Mouse (Mus musculus) embryonic facial prominence, embryonic 15.5 days (tissue): ENCODE data around the gene Mstn. TPM values are rescaled to one million over a fixed set of nuclear protein-coding genes. Genes with fewer than 3 reads are reported as not detected.

Source experiments
- ATAC-seq: fragments of 200-750 bp; cut with Nextera tagmentation; 2 replicates; pipeline ENCODE4 v1.8.0; 2017; ENCODE audit warnings: low read depth, moderate TSS enrichment; ENCODE audit not compliant: insufficient number of reproducible peaks, low FRiP score, low TSS enrichment
- H3K27ac ChIP-seq: fragments of 300-500 bp; sonication (generic); replicated peaks from 2 replicates; pipeline ENCODE4 v1.5.1; 2015; ENCODE audit warnings: mild to moderate bottlenecking, inconsistent platforms
- H3K27me3 ChIP-seq: fragments of 300-500 bp; sonication (generic); 2 replicates; pipeline ENCODE4 v1.6.1; 2015; ENCODE audit warnings: inconsistent platforms
- H3K36me3 ChIP-seq: fragments of 300-500 bp; sonication (generic); 2 replicates; pipeline ENCODE4 v1.6.1; 2015; ENCODE audit warnings: mild to moderate bottlenecking, inconsistent platforms
- H3K4me1 ChIP-seq: fragments of 300-500 bp; sonication (generic); 2 replicates; pipeline ENCODE4 v1.6.1; 2015; ENCODE audit warnings: inconsistent platforms
- H3K4me2 ChIP-seq: fragments of 300-500 bp; sonication (generic); replicated peaks from 2 replicates; pipeline ENCODE4 v1.6.1; 2015; ENCODE audit warnings: mild to moderate bottlenecking, inconsistent platforms
- H3K4me3 ChIP-seq: fragments of 300-500 bp; sonication (generic); replicated peaks from 2 replicates; pipeline ENCODE4 v1.5.1; 2015; ENCODE audit warnings: mild to moderate bottlenecking, inconsistent platforms
- H3K9ac ChIP-seq: fragments of 300-500 bp; sonication (generic); 2 replicates; pipeline ENCODE4 v1.6.1; 2015; ENCODE audit warnings: inconsistent platforms
- H3K9me3 ChIP-seq: fragments of 300-500 bp; sonication (generic); replicated peaks from 2 replicates; pipeline ENCODE4 v1.6.1; 2016; ENCODE audit warnings: inconsistent platforms
- WGBS: fragments of 180-500 bp; shearing (Covaris S2); methylation state at CpG from one replicate; pipeline ENCODE4 v1.1.7; 2015; 5-methylcytosine and 5-hydroxymethylcytosine counted together
- polyA plus RNA-seq: library from polyadenylated mRNA; unstranded; fragments of >200 nt; fragmentation: Nextera tagmentation; extraction: Ambion mirVana; gene quantifications from 2 replicates; pipeline ENCODE4 v1.2.1, GENCODE M21; 2015

The Mstn gene
- 7.3 and 12.7 TPM in 2 replicates for polyA plus RNA-seq

DNA sequence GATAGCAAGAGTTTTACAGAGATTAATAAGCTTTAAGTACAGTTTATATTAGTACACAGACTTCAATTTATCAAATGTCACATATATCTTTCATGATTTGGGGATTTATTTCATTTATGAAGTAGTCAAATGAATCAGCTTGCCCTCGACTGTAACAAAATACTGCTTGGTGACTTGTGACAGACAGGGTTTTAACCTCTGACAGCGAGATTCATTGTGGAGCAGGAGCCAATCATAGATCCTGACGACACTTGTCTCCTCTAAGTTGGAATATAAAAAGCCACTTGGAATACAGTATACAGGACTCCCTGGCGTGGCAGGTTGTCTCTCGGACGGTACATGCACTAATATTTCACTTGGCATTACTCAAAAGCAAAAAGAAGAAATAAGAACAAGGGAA lies at the start of gene Mstn:
Mstn (plus strand) TSS at position 301 of the 400 bp plus-strand sequence.
- Histone ChIP-seq H3K9ac (no peak within 1 kb of the TSS), H3K36me3 (no peaks in the 10 kb centered on the region), H3K4me1 (no peaks in the 10 kb centered on the region; the same call in 1 of the 2 replicates), H3K4me2 (0 out of 2 replicates have a peak within 1 kb of the TSS, but pooled peaks have one; percentile 19), H3K27me3 (no peaks in the 10 kb centered on the region), H3K27ac (no peak within 1 kb of the TSS), H3K4me3 (peak within 1 kb of the TSS; percentile 20), H3K9me3 (no peaks in the 10 kb centered on the region)
- ATAC-seq = no peak
- WGBS = 40% methylated on average over 6 of the region's 6 CpGs

DNA sequence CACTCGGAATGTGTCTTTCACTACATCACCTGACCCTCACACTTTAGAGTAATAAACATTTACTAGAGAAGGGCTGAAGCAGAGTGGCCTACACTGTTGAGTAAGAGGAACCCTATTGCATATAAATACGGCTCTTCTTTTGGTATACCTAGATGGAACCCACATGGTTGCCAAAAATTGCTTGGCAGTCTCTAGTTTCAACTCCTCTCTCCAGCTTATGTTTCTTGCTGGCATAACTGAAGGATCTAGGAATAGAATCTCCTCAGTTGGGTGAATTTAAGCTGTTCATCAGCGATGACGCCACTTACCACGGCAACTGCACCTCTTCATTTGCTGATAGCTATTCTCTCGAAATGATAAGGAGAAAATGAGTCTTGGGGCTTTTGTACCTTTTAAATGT lies 46.7 kb upstream of the Mstn start:
- no peak overlapping the region for H3K27ac ChIP-seq
- no peak overlapping the region for H3K4me3 ChIP-seq
- H3K36me3 ChIP-seq = no peaks in the 10 kb centered on the region
- H3K9me3 ChIP-seq = no peaks in the 10 kb centered on the region
- WGBS = 82% methylated on average over 6 of the region's 6 CpGs
- no peak overlapping the region for H3K9ac ChIP-seq
- H3K4me2 ChIP-seq = no peak overlapping the region
- no peaks in the 10 kb centered on the region for H3K27me3 ChIP-seq
- ATAC-seq = no peak
- no peaks in the 10 kb centered on the region for H3K4me1 ChIP-seq

DNA sequence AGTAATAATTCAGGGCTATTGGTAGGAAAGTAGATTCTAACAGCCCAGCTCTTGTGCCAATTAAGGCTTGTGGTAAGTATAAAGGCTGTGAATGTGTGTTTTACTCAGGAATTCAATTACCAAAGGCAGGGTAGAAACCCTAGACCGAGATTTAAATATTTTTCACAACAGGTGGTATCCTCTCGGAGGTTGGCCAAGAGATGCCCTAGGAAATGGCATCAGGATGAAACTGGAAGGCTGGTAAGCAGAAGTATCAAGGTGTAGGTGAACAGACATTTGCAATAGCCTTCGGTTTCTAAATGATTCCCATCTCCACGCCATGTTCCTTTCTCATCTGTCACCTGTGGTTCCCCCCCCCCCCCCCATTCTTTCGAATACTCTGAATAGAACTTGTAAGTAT lies 45.8 kb upstream of the Mstn start:
- no peak overlapping the region for H3K9ac ChIP-seq
- WGBS = 72% methylated on average over 5 of the region's 5 CpGs
- no peak for ATAC-seq

DNA sequence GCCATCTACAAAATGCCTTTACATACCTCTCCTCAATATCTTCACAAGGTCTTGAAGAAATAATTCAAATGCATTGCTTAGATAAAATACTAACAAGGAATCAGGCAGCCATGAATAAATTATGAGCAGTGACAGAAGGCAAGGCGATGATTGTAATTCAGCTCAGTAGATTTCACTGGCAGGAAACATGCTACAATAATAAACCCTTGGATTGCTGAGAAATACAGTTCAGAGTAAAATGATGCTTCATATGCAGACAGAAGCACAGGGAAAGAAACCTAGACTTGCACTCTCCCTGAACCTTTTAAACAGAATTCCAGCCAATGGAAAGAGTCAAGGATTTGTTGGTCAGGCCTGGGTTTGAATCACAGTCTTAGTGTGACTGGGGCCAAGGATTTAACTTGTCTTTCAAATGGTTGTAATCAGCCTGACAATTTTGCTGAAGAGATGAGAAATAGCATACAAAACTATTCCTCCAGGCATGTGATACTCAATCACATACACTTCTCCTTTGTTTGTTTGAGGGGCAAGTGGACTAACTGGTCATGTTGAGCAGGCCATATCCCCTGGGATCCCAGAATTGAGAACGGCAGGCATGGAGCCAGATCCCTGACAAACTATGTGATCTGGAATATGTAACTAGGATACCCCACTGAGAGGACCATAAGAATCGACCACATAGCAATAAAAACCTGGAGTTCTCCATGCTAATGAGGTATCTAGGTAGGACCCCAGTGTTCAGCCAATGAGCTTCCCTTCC lies 42.5 kb upstream of the Mstn start:
- H3K9ac ChIP-seq = no peak overlapping the region
- H3K4me1 ChIP-seq = no peaks in the 10 kb centered on the region
- no peak overlapping the region for H3K4me3 ChIP-seq
- H3K27ac ChIP-seq = no peak overlapping the region
- no peaks in the 10 kb centered on the region for H3K27me3 ChIP-seq
- no peaks in the 10 kb centered on the region for H3K36me3 ChIP-seq
- H3K4me2 ChIP-seq = no peak overlapping the region
- ATAC-seq = no peak
- 63% methylated on average over 3 of the region's 3 CpGs for WGBS
- H3K9me3 ChIP-seq = no peaks in the 10 kb centered on the region

More for the DNA sequence above, 45.8 kb upstream of the Mstn start:
- Histone ChIP-seq H3K4me2 (no peak overlapping the region), H3K27ac (no peak overlapping the region), H3K4me1 (no peaks in the 10 kb centered on the region), H3K4me3 (no peak overlapping the region), H3K9me3 (no peaks in the 10 kb centered on the region), H3K27me3 (no peaks in the 10 kb centered on the region), H3K36me3 (no peaks in the 10 kb centered on the region)

DNA sequence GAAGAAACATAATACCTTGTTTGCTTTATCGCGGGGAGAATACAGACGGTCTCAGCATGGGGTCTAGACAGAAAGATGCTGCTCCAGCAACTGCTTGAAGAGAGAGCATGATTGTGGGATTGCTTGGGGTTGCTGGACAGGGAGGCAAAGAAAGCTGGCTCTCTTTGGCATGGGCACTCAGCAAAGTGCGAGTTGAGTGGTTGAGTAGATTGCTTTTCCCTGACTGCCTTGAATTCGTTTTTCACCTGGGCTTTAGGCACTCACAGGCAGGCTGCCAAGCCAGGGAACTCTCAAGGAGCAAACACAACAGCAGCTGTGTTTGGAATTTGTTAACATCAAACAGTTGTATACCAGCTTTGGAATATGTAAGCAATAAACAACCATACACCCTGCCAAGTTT lies 41.4 kb upstream of the Mstn start, which contains the start of gene 1700019D03Rik:
1700019D03Rik (minus strand) TSS at position 101 of the 400 bp plus-strand sequence.
- Histone ChIP-seq H3K4me2 (no peak within 1 kb of the TSS), H3K36me3 (no peaks in the 10 kb centered on the region), H3K9ac (no peak within 1 kb of the TSS), H3K27me3 (no peaks in the 10 kb centered on the region), H3K4me1 (no peaks in the 10 kb centered on the region), H3K9me3 (no peaks in the 10 kb centered on the region), H3K4me3 (no peak within 1 kb of the TSS), H3K27ac (no peak within 1 kb of the TSS)
- 44% methylated on average over 5 of the region's 5 CpGs for WGBS
- no peak for ATAC-seq

DNA sequence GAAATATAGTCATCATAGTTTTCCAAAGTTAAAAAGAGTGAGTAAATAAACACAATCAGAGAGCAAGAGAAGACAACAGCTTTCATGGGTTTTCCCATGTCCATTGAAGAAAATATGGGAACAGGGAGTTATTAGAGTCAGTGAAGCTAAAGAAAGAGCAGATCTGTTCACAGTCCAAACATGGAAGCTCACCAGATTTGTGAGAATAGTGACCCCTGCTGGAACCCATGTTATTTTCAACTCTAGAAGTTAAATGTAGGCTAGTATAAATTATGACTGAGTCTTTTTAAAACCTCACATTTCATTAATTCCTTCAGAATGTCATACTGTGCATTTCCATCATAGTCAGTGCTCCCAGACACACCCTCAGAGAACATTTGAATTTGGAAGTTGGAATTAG lies 28.9 kb upstream of the Mstn start:
- Histone ChIP-seq H3K4me2 (no peak overlapping the region), H3K36me3 (no peaks in the 10 kb centered on the region), H3K9me3 (no peaks in the 10 kb centered on the region), H3K9ac (no peak overlapping the region), H3K4me3 (no peak overlapping the region), H3K27ac (no peak overlapping the region), H3K4me1 (no peaks in the 10 kb centered on the region), H3K27me3 (no peaks in the 10 kb centered on the region)
- ATAC-seq = no peak

DNA sequence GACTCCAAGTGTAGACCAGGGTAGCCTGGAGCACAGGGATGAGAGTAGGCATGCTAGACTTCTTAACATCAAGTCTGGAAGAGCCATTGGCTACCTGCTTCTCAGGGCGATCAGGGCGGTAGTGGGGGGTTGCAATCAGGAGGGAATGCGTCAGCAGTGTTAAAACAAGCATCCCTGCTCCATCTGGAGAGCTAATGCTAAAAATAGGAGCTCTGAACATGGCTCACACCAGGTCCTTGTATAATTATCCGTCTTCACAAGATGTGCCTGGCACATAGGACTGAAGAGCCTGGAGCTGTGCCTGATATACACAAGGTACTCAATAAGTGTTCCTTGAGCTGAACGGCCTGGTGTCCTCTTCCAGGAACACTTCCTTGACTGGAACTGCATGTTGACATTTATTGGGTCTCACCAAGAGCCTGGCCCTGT lies 24.0 kb upstream of the Mstn start:
- no peak overlapping the region for H3K9ac ChIP-seq
- H3K27me3 ChIP-seq = no peaks in the 10 kb centered on the region
- H3K9me3 ChIP-seq = no peaks in the 10 kb centered on the region
- no peak for ATAC-seq
- H3K4me1 ChIP-seq = no peaks in the 10 kb centered on the region
- H3K4me2 ChIP-seq = no peak overlapping the region
- WGBS = 81% methylated on average over 5 of the region's 5 CpGs
- H3K27ac ChIP-seq = no peak overlapping the region
- no peaks in the 10 kb centered on the region for H3K36me3 ChIP-seq
- no peak overlapping the region for H3K4me3 ChIP-seq

DNA sequence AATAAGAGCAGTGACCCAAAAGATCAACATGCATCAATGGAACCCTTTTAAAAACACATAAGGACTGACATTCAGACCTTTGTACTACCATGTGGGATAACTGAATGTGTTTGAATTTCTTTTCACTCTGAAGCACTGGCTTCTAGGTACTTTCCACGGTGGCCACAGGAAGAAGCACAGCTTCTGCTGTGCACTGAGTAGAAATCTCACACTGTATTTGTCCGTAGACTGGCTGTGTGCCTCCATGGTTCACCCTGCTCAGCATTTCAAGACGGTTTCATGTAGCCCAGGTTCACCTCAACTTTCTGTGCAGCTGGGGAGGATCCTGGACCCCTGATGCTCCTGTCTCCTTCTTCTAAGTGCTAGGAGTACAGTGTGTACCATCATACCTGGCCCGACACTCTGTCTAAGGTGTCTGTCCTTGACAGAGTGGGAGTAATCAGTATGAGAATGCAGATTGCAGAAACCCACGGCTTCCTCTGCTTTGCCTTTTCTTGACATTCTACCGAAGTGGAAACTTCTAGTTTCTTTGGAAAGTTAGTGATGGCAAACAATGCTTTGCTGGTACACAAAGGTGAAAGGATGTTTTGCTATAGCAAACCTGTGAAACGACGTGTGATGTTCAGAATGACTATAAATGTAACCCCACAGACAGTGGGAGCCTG lies 11.5 kb upstream of the Mstn start:
- no peak overlapping the region for H3K4me3 ChIP-seq
- H3K27ac ChIP-seq = no peak overlapping the region
- H3K4me1 ChIP-seq = no peaks in the 10 kb centered on the region
- 82% methylated on average over 8 of the region's 8 CpGs for WGBS
- no peak overlapping the region for H3K4me2 ChIP-seq
- ATAC-seq = no peak
- H3K9ac ChIP-seq = no peak overlapping the region
- H3K27me3 ChIP-seq = no peaks in the 10 kb centered on the region
- no peaks in the 10 kb centered on the region for H3K36me3 ChIP-seq
- H3K9me3 ChIP-seq = no peaks in the 10 kb centered on the region

DNA sequence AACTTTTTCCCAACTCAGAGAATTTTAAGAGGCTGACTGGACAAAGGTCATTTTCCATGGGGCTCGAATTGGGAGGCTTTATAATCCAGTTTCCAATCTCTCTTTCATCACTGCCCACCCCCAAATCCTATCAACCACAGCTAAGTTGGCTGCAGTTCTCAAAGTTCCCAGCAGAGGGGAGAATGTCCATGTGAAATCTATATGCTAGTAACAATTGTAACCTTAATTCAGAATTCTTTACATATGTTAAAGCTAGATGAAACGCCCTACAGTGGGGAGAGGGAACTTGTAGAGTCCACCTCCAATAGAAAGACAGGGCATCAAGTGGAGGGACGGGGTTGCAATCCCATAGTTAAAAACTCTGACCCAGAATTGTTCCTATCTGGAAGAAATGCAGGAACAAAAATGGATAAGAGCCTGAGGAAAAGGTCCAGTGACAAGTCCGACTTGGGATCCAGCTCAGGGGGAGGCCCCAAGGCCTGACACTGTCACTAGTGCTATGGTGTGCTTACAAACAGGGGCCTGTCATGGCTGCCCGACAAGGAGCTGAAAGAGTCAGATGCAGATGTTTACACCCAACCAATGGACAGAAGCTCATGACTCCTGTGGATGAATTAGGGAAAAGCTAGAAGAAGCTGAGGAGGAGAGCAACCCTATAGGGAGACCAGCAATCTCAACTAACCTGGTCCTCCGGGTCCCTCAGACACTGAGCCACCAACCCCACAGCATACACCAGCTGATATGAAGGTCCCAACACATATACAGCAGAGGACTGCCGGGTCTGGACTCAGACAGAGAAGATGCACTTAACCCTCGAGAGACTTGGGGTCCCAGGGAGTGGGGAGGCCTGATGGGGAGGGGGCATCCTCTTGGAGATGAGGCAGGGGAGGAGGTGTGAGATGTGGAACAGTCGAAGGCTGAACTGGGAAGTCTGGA lies 8.1 kb upstream of the Mstn start:
- Histone ChIP-seq H3K4me3 (no peak overlapping the region), H3K4me2 (no peak overlapping the region), H3K36me3 (no peaks in the 10 kb centered on the region), H3K27me3 (no peaks in the 10 kb centered on the region), H3K9me3 (no peaks in the 10 kb centered on the region), H3K4me1 (no peaks in the 10 kb centered on the region), H3K9ac (no peak overlapping the region), H3K27ac (no peak overlapping the region)
- WGBS = 48% methylated on average over 9 of the region's 9 CpGs
- ATAC-seq = no peak

DNA sequence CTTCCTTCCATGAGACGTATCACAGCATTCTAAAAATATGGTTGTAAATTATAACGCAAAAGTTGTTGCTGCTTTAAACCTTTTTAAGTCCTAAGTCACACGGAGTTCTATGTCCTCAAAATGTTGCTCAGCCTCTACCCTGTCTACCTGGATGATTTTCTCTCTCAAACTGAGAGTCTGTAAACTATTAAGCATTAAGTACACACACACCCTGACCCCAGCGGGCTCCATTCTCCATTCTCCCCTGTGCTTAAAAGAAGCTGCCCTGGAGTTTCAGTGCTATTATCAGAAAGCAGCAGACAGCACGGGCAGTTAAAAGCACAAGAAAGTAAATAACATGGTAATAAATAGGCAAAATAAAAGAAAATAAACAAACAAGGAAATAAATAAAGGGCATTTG lies 2.3 kb upstream of the Mstn start:
- 59% methylated on average over 5 of the region's 5 CpGs for WGBS
- Histone ChIP-seq H3K9me3 (no peaks in the 10 kb centered on the region), H3K4me1 (no peaks in the 10 kb centered on the region; the same call in 1 of the 2 replicates)

DNA sequence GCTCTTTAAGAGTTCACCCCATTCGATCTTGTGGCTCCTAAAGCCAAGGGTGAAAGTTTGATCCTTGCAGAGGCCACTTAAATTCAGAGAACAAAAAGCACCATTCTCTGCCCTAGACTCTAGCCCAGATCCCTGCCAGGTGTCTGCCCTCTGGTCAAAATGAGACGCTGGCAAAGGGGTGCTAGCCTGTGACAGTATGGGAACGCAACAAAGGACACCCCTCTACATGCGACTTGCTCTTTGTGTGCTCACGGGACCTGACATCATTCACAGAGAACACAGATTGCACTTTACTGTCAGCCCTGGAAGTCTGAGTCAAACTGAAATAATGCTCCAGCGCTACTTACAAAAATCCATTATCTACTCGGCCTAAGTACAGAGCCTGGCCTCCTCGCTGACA lies 941 bp upstream of the Mstn start:
- no peak overlapping the region for H3K27ac ChIP-seq
- no peak overlapping the region for H3K4me2 ChIP-seq
- WGBS = 28% methylated on average over 8 of the region's 8 CpGs
- H3K4me3 ChIP-seq = no peak overlapping the region
- no peaks in the 10 kb centered on the region for H3K36me3 ChIP-seq
- no peaks in the 10 kb centered on the region; the same call in 1 of the 2 replicates for H3K4me1 ChIP-seq
- H3K9ac ChIP-seq = no peak overlapping the region
- no peaks in the 10 kb centered on the region for H3K27me3 ChIP-seq
- H3K9me3 ChIP-seq = no peaks in the 10 kb centered on the region
- ATAC-seq = no peak

More for the DNA sequence above, 2.3 kb upstream of the Mstn start:
- Histone ChIP-seq H3K36me3 (no peaks in the 10 kb centered on the region), H3K27ac (no peak overlapping the region), H3K27me3 (no peaks in the 10 kb centered on the region), H3K4me3 (no peak overlapping the region), H3K9ac (no peak overlapping the region), H3K4me2 (no peak overlapping the region)
- no peak for ATAC-seq
